Mouse (Mus musculus): ENCODE data around the gene Arl5b.

Arl5b gene

DNA sequence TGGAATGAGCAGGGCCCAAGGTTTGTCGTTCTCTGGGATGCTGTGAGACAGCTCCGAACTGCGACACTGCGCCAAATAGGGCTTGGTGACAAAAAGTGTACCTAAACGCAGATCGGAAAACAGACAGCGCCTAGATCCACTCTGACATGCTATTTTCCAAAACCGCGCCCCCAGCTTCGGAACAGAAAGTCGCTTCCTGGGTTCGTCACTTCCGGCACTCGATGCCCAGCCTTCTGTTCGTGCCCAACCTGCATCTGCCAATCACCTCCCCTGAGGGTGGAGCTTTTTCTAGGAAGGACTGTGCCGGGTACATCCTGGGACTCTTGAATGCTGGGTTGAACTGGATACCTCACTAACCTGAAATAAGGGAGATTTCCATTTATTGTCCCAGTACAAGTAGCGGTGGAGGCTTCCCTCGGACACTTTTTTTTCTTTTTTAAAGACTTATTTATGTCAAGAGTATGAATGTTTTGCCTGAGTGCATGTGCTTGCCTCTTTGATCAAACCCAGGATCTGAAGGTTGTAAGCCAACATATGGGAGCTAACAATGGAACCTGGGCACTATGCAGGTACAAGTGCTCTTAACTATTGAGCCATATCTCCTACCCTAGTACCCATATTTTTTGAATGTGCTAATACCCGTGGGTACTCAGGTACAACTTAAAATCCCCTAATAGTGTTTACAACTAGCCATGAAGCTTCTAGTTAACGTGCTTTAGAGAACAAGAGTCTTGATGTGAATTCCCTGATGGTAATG lies at the start of gene Arl5b:
Arl5b (plus strand) TSS at position 279 of the 757 bp plus-strand sequence.
- in situ Hi-C loops (cut with MboI, MseI) = loop anchor here in 1 of 2 experiments (10.0 kb wide), 1 partner anchor 1494 kb away; no protein-coding TSS in a partner anchor

- in situ Hi-C loops (cut with MboI, MseI) = no loop called here
Measured at GRCm38 (mm10) chr2:15007531-15007930, 41.7 kb upstream of the Arl5b start.

DNA sequence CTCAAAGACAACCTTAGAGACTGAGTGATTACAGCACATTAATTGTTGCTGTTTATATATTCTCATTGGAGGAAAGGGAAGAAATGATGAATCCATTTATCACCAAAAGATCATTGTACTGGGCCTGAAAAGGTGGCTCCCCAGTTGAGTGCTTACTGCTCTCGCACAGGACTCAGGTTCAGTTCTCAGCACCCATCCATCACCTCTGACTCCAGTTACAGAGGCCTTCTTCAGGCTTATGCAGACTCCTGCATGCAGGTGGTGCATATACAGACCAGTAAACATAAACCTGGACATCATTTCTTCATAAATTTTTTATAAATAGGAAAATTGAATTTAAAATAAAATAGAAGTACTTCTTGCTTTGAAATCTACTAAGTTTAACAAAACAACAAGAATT lies 41.1 kb upstream of the Arl5b start:
- in situ Hi-C loops (cut with MboI, MseI) = no loop called here

- in situ Hi-C loops (cut with MboI, MseI) = no loop called here
Measured at GRCm38 (mm10) chr2:15026817-15027216, 22.4 kb upstream of the Arl5b start.

DNA sequence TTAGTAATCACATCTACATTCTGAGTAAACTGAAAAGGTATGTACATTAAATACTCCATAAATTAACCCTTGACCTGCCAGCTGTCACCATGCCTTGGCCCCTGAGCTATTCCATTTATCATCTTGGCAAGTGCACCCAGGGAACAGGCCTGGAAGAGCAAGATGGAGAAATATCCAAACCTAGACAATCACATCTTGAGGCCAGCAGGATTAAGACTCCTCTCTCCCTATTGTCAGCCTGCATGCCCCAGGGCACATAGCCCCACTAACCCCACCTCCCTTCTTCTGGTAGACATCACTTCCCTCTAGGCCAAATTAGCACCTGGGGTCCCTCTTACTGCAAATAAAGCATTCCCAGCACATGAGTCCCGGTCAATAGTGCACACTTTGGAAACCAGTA lies 21.4 kb upstream of the Arl5b start:
- in situ Hi-C loops (cut with MboI, MseI) = no loop called here

DNA sequence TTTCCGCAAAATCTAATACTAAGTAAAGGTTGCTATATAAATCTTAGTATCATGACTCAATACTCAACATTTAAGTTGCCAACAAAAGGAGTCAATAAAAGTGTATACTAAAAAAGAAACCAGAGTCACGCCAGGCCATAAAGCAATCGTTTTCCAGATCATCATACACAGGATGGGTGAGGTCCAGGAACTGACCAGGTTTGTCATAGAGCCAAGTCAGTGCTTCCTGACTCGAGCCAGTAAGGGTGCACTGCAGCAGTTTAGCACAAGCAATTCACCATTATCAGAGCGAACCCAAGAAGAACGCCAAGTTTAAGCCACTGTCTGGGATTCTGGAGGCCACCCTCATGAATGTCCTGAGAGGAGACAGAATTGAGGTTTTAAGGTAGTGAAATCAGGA lies 10.5 kb upstream of the Arl5b start:
- in situ Hi-C loops (cut with MboI, MseI) = no loop called here

GRCm38 (mm10) chr2:15040326-15040725 lies 8.9 kb upstream of the Arl5b start:
- in situ Hi-C loops (cut with MboI, MseI) = loop anchor here in 1 of 2 experiments (10.0 kb wide), 1 partner anchor 1486 kb away; no protein-coding TSS in a partner anchor

DNA sequence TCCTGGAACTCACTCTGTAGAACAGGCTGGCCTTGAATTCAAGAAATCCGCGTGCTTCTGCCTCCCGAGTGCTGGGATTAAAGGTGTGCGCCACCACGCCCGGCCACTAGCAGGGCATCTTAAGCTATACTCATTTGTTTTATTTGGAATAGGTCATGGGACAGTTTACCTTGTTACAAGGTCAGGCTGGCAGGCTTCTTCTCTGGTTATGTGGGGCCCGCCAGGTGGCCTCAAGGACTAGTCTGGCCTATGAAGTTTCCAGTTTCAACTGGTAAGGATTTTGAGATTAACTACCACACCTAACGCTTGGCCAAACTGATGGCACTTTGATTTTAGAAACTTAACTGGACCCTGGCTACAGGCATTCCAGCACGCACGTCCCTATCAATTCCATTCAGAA lies 5.3 kb downstream of the Arl5b start:
- in situ Hi-C loops (cut with MboI, MseI) = loop anchor here in 1 of 2 experiments (10.0 to 25.0 kb wide), 2 partner anchors 992 to 1300 kb away; partner anchors contain the start of genes Hacd1, Plxdc2 and Stam

DNA sequence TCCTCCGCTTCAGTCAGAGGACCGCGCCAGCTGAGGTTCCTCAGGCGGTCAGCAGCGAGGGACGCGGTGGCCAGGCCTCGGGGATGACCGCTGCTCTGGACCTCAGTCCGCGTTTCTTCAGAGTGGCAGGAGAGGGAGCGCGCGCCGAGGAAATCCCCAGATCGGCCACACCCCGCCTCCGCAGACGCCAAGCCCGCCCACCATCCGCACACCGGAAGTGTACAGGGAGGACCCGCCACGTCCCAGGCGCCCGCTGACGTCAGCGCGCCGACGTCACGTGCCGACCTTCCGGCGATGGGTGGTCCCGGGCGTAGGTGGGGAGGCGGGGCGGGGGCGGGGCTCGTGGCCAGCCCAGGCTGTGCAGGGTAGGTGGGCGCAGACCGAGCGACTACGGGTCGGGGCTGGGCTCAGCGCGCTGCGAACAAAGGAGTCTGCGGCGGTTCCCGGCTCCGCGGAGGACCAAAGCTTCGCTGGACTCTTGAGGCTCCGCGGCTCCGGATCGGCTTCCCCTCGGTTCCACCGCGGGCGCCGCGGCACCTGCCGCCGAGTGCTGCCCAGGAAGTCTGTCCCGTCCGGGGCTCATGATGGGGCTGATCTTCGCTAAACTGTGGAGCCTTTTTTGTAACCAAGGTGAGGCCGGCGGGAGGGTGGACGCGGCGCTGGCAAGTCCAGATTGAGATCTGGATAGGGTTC lies 5.9 kb downstream of the Arl5b start, which contains the start of gene Nsun6:
Nsun6 (minus strand) TSS at position 125 of the 693 bp plus-strand sequence.
- in situ Hi-C loops (cut with MboI, MseI) = loop anchor here in 1 of 2 experiments (10.0 to 25.0 kb wide), 2 partner anchors 993 to 1300 kb away; partner anchors contain the start of genes Hacd1, Plxdc2 and Stam

DNA sequence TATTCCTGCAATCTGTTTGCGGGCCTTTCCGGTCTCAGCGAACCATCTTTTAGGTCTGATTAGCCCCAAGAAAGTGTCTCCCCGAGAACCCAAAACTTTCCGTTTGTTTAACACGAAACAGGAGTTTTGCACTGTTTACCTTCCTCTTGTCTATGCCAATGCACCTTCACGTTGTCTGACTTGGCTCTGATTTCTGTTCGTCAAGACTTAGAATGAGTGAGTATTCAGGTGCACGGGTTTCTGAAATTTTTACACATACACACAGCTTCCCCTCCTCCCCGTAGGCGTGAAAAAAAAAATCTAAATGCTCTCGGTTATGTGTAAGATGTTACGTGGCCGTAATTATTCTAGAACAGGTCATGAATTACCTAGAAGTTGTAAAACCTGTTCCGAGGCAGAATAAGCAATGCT lies 6.6 kb downstream of the Arl5b start:
- in situ Hi-C loops (cut with MboI, MseI) = loop anchor here in 1 of 2 experiments (10.0 to 25.0 kb wide), 2 partner anchors 993 to 1299 kb away; partner anchors contain the start of genes Hacd1, Plxdc2 and Stam

DNA sequence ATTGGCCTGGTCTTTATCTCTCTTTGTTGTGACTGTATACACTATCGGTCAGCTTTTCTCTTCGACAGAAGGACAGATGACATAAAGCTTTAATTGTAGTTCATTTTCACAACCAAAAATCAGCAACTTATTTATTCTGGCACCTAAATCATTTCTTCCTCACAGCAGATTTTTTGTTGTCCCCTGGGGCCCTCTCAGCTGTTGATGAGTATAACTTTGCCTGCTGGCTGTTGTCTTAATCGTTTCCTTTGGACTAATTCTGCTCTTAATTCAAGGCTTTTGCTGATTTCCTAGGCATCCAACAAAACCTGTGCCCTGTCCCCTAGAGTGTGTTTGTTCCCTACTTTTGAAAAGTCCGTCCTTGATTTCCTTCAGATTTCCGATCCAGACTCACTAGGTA lies 9.0 kb downstream of the Arl5b start:
- in situ Hi-C loops (cut with MboI, MseI) = loop anchor here in 1 of 2 experiments (10.0 to 25.0 kb wide), 2 partner anchors 996 to 1297 kb away; partner anchors contain the start of genes Hacd1, Plxdc2 and Stam

DNA sequence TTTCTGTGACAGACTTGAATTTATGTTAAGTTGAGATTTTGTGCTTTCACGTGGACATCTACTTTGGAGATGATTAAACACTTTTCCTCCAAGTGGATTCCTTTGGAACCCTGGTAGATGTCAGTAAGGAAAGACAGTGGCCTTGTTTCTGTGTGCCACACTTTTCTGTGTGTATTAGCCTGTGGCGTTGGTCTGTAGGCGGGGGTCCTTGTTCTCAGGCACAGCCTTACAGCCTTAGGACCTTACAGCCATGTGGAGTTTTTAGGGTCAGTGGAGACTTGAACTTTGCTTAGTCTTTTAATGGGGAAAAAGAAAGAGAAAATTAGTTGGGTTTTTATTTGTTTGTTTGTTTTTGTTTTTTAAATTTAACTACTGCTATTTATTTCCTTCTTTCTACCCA lies 11.7 kb downstream of the Arl5b start:
- in situ Hi-C loops (cut with MboI, MseI) = loop anchor here in 1 of 2 experiments (25.0 kb wide), 1 partner anchor 999 kb away; the partner anchor contains the start of genes Hacd1 and Stam

DNA sequence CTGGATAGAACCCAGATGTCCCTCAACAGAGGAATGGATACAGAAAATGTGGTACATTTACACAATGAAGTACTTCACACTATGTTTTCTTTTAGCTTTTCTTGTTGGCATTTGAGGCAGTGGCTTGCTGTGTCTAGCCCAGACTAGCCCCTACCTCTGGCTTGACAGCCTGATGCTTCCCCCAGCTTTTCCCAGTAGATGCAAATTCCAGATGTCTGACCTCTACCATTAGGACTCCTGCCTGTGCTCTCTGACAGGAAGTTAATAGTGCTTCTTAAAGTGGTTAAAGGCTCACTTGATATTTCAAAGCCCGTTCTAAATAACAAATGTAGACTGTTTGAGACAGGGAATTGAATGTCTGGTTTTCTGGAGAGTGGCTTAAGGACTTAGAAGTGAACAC lies 14.6 kb downstream of the Arl5b start:
- in situ Hi-C loops (cut with MboI, MseI) = loop anchor here in 1 of 2 experiments (25.0 kb wide), 1 partner anchor 1002 kb away; the partner anchor contains the start of genes Hacd1 and Stam

DNA sequence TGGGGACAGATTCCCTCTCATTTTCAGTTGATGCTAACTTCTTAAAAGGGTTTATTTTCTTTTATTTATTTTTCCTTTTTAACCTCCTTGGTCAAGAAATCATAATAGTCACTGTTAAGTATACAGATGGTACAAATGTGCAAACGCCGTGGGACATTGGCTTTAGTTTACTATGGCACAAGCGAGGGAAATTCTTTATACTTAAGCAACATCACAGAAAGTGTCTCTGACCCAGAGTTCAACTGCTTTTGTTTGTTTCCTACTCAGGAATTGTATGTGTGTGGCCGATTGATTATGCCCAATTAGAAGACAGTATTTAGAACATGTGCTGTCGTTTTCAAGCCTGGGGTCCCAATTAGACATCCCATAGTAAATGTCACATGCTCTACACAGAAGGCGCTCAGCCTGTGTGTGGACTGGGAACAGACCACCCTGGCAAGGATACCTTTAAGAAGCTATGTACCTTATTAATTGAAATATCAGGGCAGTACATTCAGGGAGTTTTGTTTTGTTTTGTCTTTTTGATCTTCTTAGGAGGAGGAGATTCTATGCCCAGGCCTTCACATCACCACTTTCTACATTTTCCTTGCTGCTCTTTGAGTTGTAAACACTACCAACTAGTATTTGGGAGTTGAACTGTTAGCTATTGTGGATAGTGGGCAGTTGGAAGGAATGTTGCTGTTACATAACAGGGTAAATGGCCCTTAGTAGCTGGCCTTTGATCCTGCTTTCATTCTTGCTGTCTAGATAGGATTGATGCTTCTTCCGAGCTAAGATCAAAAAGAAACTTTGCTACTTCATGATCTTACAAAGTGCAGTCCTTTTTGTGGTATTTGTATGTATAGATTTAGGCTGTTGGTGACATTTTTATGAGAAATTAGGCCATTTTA lies 15.4 kb downstream of the Arl5b start:
- in situ Hi-C loops (cut with MboI, MseI) = loop anchor here in 1 of 2 experiments (25.0 kb wide), 1 partner anchor 1002 kb away; the partner anchor contains the start of genes Hacd1 and Stam

DNA sequence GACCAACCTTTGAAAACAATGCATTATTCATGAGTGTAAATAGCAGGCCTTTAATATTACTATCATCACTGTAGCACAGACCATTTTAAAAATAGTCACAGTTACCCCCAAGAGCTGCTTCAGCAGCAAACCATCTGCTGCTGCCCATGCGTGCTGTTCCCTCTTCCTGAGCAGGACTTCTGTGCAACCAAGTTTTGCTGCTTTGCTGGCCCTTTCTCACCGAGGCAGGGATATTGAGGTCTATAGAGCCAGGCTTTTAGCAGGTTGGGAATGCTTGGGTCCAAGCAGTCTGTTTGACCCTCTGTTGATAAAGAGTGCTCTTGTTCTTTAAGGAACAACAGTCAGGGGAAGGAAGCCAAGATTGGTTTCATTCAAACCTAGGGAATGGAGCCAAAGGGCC lies 16.3 kb downstream of the Arl5b start:
- in situ Hi-C loops (cut with MboI, MseI) = loop anchor here in 1 of 2 experiments (25.0 kb wide), 1 partner anchor 1003 kb away; the partner anchor contains the start of genes Hacd1 and Stam

DNA sequence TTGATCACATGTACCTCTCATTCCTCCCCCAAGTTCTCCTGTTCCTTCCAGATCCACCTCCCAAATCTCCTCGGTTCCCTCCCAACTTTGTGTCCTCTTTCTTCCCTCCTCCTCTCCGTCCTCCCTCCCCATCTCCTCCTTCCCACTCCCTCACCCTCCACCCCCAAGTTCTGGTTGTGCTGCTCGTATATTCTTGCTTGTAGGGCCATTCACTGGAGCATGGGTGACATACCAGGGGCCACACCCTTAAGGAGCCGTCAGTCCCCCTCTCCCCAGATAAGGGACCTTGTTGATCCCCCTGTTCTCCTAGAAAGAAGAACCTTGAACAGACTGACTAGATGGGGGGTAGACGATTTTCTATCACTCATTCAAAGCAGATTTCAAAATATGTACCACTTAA lies 17.9 kb downstream of the Arl5b start:
- in situ Hi-C loops (cut with MboI, MseI) = loop anchor here in 1 of 2 experiments (25.0 kb wide), 1 partner anchor 1005 kb away; the partner anchor contains the start of genes Hacd1 and Stam

GRCm38 (mm10) chr2:15083702-15084101 lies 34.5 kb downstream of the Arl5b start:
- in situ Hi-C loops (cut with MboI, MseI) = no loop called here

- in situ Hi-C loops (cut with MboI, MseI) = no loop called here
Measured at GRCm38 (mm10) chr2:15087308-15087707, 38.1 kb downstream of the Arl5b start.

DNA sequence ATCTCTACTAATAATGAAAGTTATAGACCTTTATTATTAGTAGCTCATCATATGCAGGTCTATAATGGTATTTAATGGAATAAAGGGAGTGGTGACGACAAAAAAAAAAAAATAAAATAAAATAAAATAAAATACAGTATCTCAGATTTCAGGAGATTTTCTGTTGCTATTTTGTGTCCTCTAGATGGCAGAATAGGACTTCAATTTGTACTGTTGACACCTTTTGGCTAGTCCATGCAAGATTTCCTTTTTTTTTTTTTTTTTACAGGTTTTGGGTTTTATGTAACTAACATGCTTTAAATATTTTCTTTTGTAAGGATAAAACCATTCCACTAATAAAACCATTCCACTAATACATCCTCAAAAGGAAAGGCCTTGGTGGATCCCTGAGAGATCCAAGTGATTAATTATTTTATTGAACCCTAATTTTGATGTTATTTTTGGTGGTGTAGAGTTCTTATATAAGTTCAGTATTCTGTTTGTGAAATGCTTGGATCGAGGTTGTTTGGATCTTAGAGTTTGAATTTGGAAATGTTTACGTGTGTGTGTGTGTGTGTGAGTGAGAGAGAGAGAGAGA lies 47.4 kb downstream of the Arl5b start:
- in situ Hi-C loops (cut with MboI, MseI) = no loop called here

- in situ Hi-C loops (cut with MboI, MseI) = no loop called here
Measured at GRCm38 (mm10) chr2:15104386-15104785, 55.2 kb downstream of the Arl5b start.
